Mouse (Mus musculus) heart, postnatal 10 days (tissue): ENCODE results near the gene Psmb10. TPM values are rescaled to one million over a fixed set of nuclear protein-coding genes. Genes with fewer than 3 reads are reported as not detected.

Experiments
- microRNA-seq, 2 experiments: library from miRNA; unstranded; fragments of <30 nt; microRNA quantifications; one replicate each; pipeline ENCODE4 v1.2.0; 2022
- total RNA-seq, 2 experiments: library from RNA; stranded (reverse); gene quantifications; 2 replicates each; pipeline ENCODE4 v1.2.3; 2021

Psmb10 gene
- total RNA-seq, 2 experiments from 2014 or later: 81.1 to 88.5 TPM

Small RNA genes lying within 50 kb of the gene (microRNA-seq; reads per million reads assigned to microRNA genes)
- gene Mir7074: 0 to 0.24 reads per million in 2 experiments

Other genes starting within 250 kb of the Psmb10 start
- gene Acd, start 237.3 kb downstream of the Psmb10 start, total RNA-seq: 10 to 100 TPM; 20.8 to 21.2 TPM
- 1 to 10 TPM; 7.1 to 9.1 TPM for gene Pard6a, start 237.3 kb downstream of the Psmb10 start, total RNA-seq
- gene 4933405L10Rik, start 230.8 kb downstream of the Psmb10 start, total RNA-seq: not detected
- gene Enkd1, start 230.2 kb downstream of the Psmb10 start, total RNA-seq: 1 to 10 TPM; 2.9 to 3.5 TPM
- 1 to 10 TPM; 4.6 to 9.9 TPM for gene Gfod2, start 179.8 kb downstream of the Psmb10 start, total RNA-seq
- 10 to 100 TPM; 24.2 to 24.5 TPM for gene Ranbp10, start 111.1 kb downstream of the Psmb10 start, total RNA-seq
- not detected for gene Tsnaxip1, start 110.7 kb downstream of the Psmb10 start, total RNA-seq
- gene Cenpt, start 85.2 kb downstream of the Psmb10 start, total RNA-seq: 1 to 10 TPM; 8.4 to 8.5 TPM
- 10 to 100 TPM; 27.5 to 31.9 TPM for gene Thap11, start 83.3 kb downstream of the Psmb10 start, total RNA-seq
- 10 to 100 TPM; 41.9 to 46.2 TPM for gene Nutf2, start 77.9 kb downstream of the Psmb10 start, total RNA-seq
- 10 to 100 TPM; 30.9 to 32.5 TPM for gene Edc4, start 57.6 kb downstream of the Psmb10 start, total RNA-seq
- not detected for gene Nrn1l, start 44.9 kb downstream of the Psmb10 start, total RNA-seq
- 10 to 100 TPM; 20.9 to 22.5 TPM for gene Pskh1, start 38.0 kb downstream of the Psmb10 start, total RNA-seq
- under 1 TPM; 0.35 to 0.48 TPM for gene Ctrl, start 4.6 kb downstream of the Psmb10 start, total RNA-seq
- gene Lcat, start 4.9 kb upstream of the Psmb10 start, total RNA-seq: under 1 TPM; 0.64 to 0.77 TPM
- 10 to 100 TPM; 59.1 to 70.0 TPM for gene Slc12a4, start 27.7 kb upstream of the Psmb10 start, total RNA-seq
- gene Dpep3, start 41.0 kb upstream of the Psmb10 start, total RNA-seq: not detected
- gene Dus2, start 52.9 kb upstream of the Psmb10 start, total RNA-seq: 1 to 10 TPM; 8.4 to 8.5 TPM
- not detected for gene Dpep2nb, start 67.5 kb upstream of the Psmb10 start, total RNA-seq
- gene Ddx28, start 73.4 kb upstream of the Psmb10 start, total RNA-seq: 10 to 100 TPM in 1 of 2 experiments, 1 to 10 TPM in 1; 9.5 to 10.5 TPM
- 10 to 100 TPM; 26.5 to 27.3 TPM for gene Nfatc3, start 120.4 kb upstream of the Psmb10 start, total RNA-seq
- gene Esrp2, start 198.5 kb upstream of the Psmb10 start, total RNA-seq: 1 to 10 TPM in 1 of 2 experiments, under 1 TPM in 1; 0.64 to 1.2 TPM
- 1 to 10 TPM; 6.9 to 8.0 TPM for gene Pla2g15, start 212.0 kb upstream of the Psmb10 start, total RNA-seq
- 10 to 100 TPM; 17.8 to 20.3 TPM for gene Slc7a6, start 230.4 kb upstream of the Psmb10 start, total RNA-seq